Mouse (Mus musculus): Measurements from ENCODE around the gene Plxnd1. TPM values are rescaled to one million over a fixed set of nuclear protein-coding genes. Genes with fewer than 3 reads are reported as not detected.
A peak's percentile ranks its signal among the peaks of the same experiment; 100 is the strongest.

The Plxnd1 gene
- polyA plus RNA-seq, 1 experiment from 2014 or later: 45.2 TPM

- H3K36me3 ChIP-seq (ENCODE audit: control insufficient read depth, insufficient read depth, low read length): no peaks in the 10 kb centered on the region
- H3K4me2 ChIP-seq (ENCODE audit: low read depth, low read length): no peak overlapping the region
- peak; percentile 30; the same call in 1 of the 2 replicates for ATAC-seq (ENCODE audit: low read depth)
- no peaks in the 10 kb centered on the region for H3K27me3 ChIP-seq (ENCODE audit: control insufficient read depth, insufficient read depth, low read depth, low read length)
- H3K9ac ChIP-seq (ENCODE audit: low read length): peak overlapping the region; percentile 0
- no peaks in the 10 kb centered on the region for H3K9me3 ChIP-seq (ENCODE audit: control insufficient read depth, low read length)
- WGBS: 31% methylated on average over 7 of the region's 7 CpGs
- H3K4me3 ChIP-seq (ENCODE audit: low read length): no peak overlapping the region
- peaks cover 15% of the 10 kb centered on the region for H3K4me1 ChIP-seq (replicated peaks; ENCODE audit: control insufficient read depth, insufficient read depth, low read length)
- H3K27ac ChIP-seq (ENCODE audit: low read length): peak overlapping the region; percentile 75
Observed at GRCm38 (mm10) chr6:116004069-116004468, 9.3 kb upstream of the Plxnd1 start.

GRCm38 (mm10) chr6:116003516-116003915 is 8.7 kb upstream of the Plxnd1 start:
- Histone ChIP-seq H3K27me3 (ENCODE audit: control insufficient read depth, insufficient read depth, low read depth, low read length) (no peaks in the 10 kb centered on the region), H3K27ac (ENCODE audit: low read length) (peak overlapping the region; percentile 75), H3K36me3 (ENCODE audit: control insufficient read depth, insufficient read depth, low read length) (no peaks in the 10 kb centered on the region), H3K9me3 (ENCODE audit: control insufficient read depth, low read length) (no peaks in the 10 kb centered on the region), H3K4me1 (replicated peaks; ENCODE audit: control insufficient read depth, insufficient read depth, low read length) (peaks cover 17% of the 10 kb centered on the region), H3K4me2 (ENCODE audit: low read depth, low read length) (no peak overlapping the region), H3K4me3 (ENCODE audit: low read length) (no peak overlapping the region), H3K9ac (ENCODE audit: low read length) (no peak overlapping the region)
- WGBS: 58% methylated on average over 5 of the region's 5 CpGs
- no peak for ATAC-seq (ENCODE audit: low read depth)

GRCm38 (mm10) chr6:116002311-116003104 is 7.7 kb upstream of the Plxnd1 start:
- Histone ChIP-seq H3K27me3 (ENCODE audit: control insufficient read depth, insufficient read depth, low read depth, low read length) (no peaks in the 10 kb centered on the region), H3K4me2 (ENCODE audit: low read depth, low read length) (no peak overlapping the region), H3K9me3 (ENCODE audit: control insufficient read depth, low read length) (no peaks in the 10 kb centered on the region), H3K9ac (ENCODE audit: low read length) (no peak overlapping the region), H3K4me1 (replicated peaks; ENCODE audit: control insufficient read depth, insufficient read depth, low read length) (peaks cover 23% of the 10 kb centered on the region), H3K36me3 (ENCODE audit: control insufficient read depth, insufficient read depth, low read length) (no peaks in the 10 kb centered on the region), H3K27ac (ENCODE audit: low read length) (peak overlapping the region; percentile 36), H3K4me3 (ENCODE audit: low read length) (no peak overlapping the region)
- WGBS: 64% methylated on average over 11 of the region's 12 CpGs
- ATAC-seq (ENCODE audit: low read depth): no peak

GRCm38 (mm10) chr6:116000851-116001250 is 6.0 kb upstream of the Plxnd1 start:
- no peaks in the 10 kb centered on the region for H3K9me3 ChIP-seq (ENCODE audit: control insufficient read depth, low read length)
- no peak overlapping the region for H3K4me2 ChIP-seq (ENCODE audit: low read depth, low read length)
- ATAC-seq (ENCODE audit: low read depth): no peak
- H3K27me3 ChIP-seq (ENCODE audit: control insufficient read depth, insufficient read depth, low read depth, low read length): no peaks in the 10 kb centered on the region
- H3K36me3 ChIP-seq (ENCODE audit: control insufficient read depth, insufficient read depth, low read length): no peaks in the 10 kb centered on the region
- H3K4me1 ChIP-seq (replicated peaks; ENCODE audit: control insufficient read depth, insufficient read depth, low read length): peaks cover 23% of the 10 kb centered on the region
- 77% methylated on average over 5 of the region's 5 CpGs for WGBS
- no peak overlapping the region for H3K4me3 ChIP-seq (ENCODE audit: low read length)
- no peak overlapping the region for H3K9ac ChIP-seq (ENCODE audit: low read length)
- H3K27ac ChIP-seq (ENCODE audit: low read length): no peak overlapping the region

GRCm38 (mm10) chr6:115999227-115999626 is 4.4 kb upstream of the Plxnd1 start:
- H3K9ac ChIP-seq (ENCODE audit: low read length): no peak overlapping the region
- no peaks in the 10 kb centered on the region for H3K36me3 ChIP-seq (ENCODE audit: control insufficient read depth, insufficient read depth, low read length)
- H3K27ac ChIP-seq (ENCODE audit: low read length): no peak overlapping the region; the same call in 1 of the 2 replicates
- no peak overlapping the region for H3K4me2 ChIP-seq (ENCODE audit: low read depth, low read length)
- ATAC-seq (ENCODE audit: low read depth): no peak
- no peaks in the 10 kb centered on the region for H3K27me3 ChIP-seq (ENCODE audit: control insufficient read depth, insufficient read depth, low read depth, low read length)
- no peaks in the 10 kb centered on the region for H3K9me3 ChIP-seq (ENCODE audit: control insufficient read depth, low read length)
- H3K4me3 ChIP-seq (ENCODE audit: low read length): no peak overlapping the region
- WGBS: 90% methylated on average over 2 of the region's 2 CpGs
- peaks cover 27% of the 10 kb centered on the region for H3K4me1 ChIP-seq (replicated peaks; ENCODE audit: control insufficient read depth, insufficient read depth, low read length)

GRCm38 (mm10) chr6:115998758-115999157 is 4.0 kb upstream of the Plxnd1 start:
- peak overlapping the region; percentile 89 for H3K27ac ChIP-seq (ENCODE audit: low read length)
- H3K4me1 ChIP-seq (replicated peaks; ENCODE audit: control insufficient read depth, insufficient read depth, low read length): peaks cover 29% of the 10 kb centered on the region
- H3K4me3 ChIP-seq (ENCODE audit: low read length): no peak overlapping the region
- H3K27me3 ChIP-seq (ENCODE audit: control insufficient read depth, insufficient read depth, low read depth, low read length): peaks cover under 1% of the 10 kb centered on the region; the same call in 1 of the 2 replicates
- 77% methylated on average over 7 of the region's 7 CpGs for WGBS
- no peak for ATAC-seq (ENCODE audit: low read depth)
- no peak overlapping the region for H3K4me2 ChIP-seq (ENCODE audit: low read depth, low read length)
- peak overlapping the region; percentile 27; the same call in 1 of the 2 replicates for H3K9ac ChIP-seq (ENCODE audit: low read length)
- H3K36me3 ChIP-seq (ENCODE audit: control insufficient read depth, insufficient read depth, low read length): no peaks in the 10 kb centered on the region
- no peaks in the 10 kb centered on the region for H3K9me3 ChIP-seq (ENCODE audit: control insufficient read depth, low read length)

- Histone ChIP-seq H3K27me3 (ENCODE audit: control insufficient read depth, insufficient read depth, low read depth, low read length) (peaks cover 9% of the 10 kb centered on the region; the same call in 1 of the 2 replicates), H3K27ac (ENCODE audit: low read length) (peak overlapping the region; percentile 89), H3K9ac (ENCODE audit: low read length) (peak overlapping the region; percentile 27), H3K4me3 (ENCODE audit: low read length) (no peak overlapping the region), H3K36me3 (ENCODE audit: control insufficient read depth, insufficient read depth, low read length) (no peaks in the 10 kb centered on the region), H3K9me3 (ENCODE audit: control insufficient read depth, low read length) (no peaks in the 10 kb centered on the region), H3K4me2 (ENCODE audit: low read depth, low read length) (no peak overlapping the region), H3K4me1 (replicated peaks; ENCODE audit: control insufficient read depth, insufficient read depth, low read length) (peaks cover 38% of the 10 kb centered on the region)
- WGBS: 17% methylated on average over 3 of the region's 3 CpGs
- no peak for ATAC-seq (ENCODE audit: low read depth)
Observed at GRCm38 (mm10) chr6:115997726-115998311, 3.0 kb upstream of the Plxnd1 start.

GRCm38 (mm10) chr6:115996171-115996851 is 1.5 kb upstream of the Plxnd1 start:
- ATAC-seq (ENCODE audit: low read depth): peak; percentile 23
- no peak overlapping the region for H3K9ac ChIP-seq (ENCODE audit: low read length)

GRCm38 (mm10) chr6:115995531-115995941 is 731 bp upstream of the Plxnd1 start:
- peak overlapping the region; percentile 89 for H3K27ac ChIP-seq (ENCODE audit: low read length)
- peak overlapping the region; percentile 17 for H3K9ac ChIP-seq (ENCODE audit: low read length)
- ATAC-seq (ENCODE audit: low read depth): no peak
- no peaks in the 10 kb centered on the region for H3K36me3 ChIP-seq (ENCODE audit: control insufficient read depth, insufficient read depth, low read length)
- peak overlapping the region; percentile 80 for H3K4me3 ChIP-seq (ENCODE audit: low read length)
- peaks cover 58% of the 10 kb centered on the region for H3K4me1 ChIP-seq (replicated peaks; ENCODE audit: control insufficient read depth, insufficient read depth, low read length)
- 50% methylated on average over 4 of the region's 4 CpGs for WGBS
- peaks cover 9% of the 10 kb centered on the region; the same call in 1 of the 2 replicates for H3K27me3 ChIP-seq (ENCODE audit: control insufficient read depth, insufficient read depth, low read depth, low read length)
- H3K9me3 ChIP-seq (ENCODE audit: control insufficient read depth, low read length): no peaks in the 10 kb centered on the region
- H3K4me2 ChIP-seq (ENCODE audit: low read depth, low read length): peak overlapping the region; percentile 81

More at GRCm38 (mm10) chr6:115996171-115996851, 1.5 kb upstream of the Plxnd1 start:
- no peak overlapping the region for H3K4me3 ChIP-seq (ENCODE audit: low read length)
- H3K4me1 ChIP-seq (replicated peaks; ENCODE audit: control insufficient read depth, insufficient read depth, low read length): peaks cover 50% of the 10 kb centered on the region
- H3K27me3 ChIP-seq (ENCODE audit: control insufficient read depth, insufficient read depth, low read depth, low read length): peaks cover 9% of the 10 kb centered on the region; the same call in 1 of the 2 replicates
- peak overlapping the region; percentile 89 for H3K27ac ChIP-seq (ENCODE audit: low read length)
- H3K4me2 ChIP-seq (ENCODE audit: low read depth, low read length): no peak overlapping the region
- H3K36me3 ChIP-seq (ENCODE audit: control insufficient read depth, insufficient read depth, low read length): no peaks in the 10 kb centered on the region
- 32% methylated on average over 6 of the region's 6 CpGs for WGBS
- H3K9me3 ChIP-seq (ENCODE audit: control insufficient read depth, low read length): no peaks in the 10 kb centered on the region
